Mouse (Mus musculus) limb, embryonic 14.5 days (tissue): Measurements from ENCODE around the gene Arhgap6. TPM values are rescaled to one million over a fixed set of nuclear protein-coding genes. Genes with fewer than 3 reads are reported as not detected.
A peak's percentile ranks its signal among the peaks of the same experiment; 100 is the strongest.

ENCODE experiments used
- ATAC-seq: fragments of 200-750 bp; cut with Nextera tagmentation; 2 replicates; pipeline ENCODE4 v1.8.0; 2017; ENCODE audit warnings: low read depth, moderate number of reproducible peaks, moderate TSS enrichment; ENCODE audit not compliant: low FRiP score
- DNase-seq: peaks from one replicate; pipeline ENCODE4 v3.0.0-alpha.2; 2015; ENCODE audit warnings: low spot score
- H3K27ac ChIP-seq: fragments of 300-500 bp; sonication (generic); replicated peaks from 2 replicates; pipeline ENCODE4 v1.5.1; 2014; ENCODE audit warnings: low read depth, mild to moderate bottlenecking, low read length, moderate library complexity, mixed read lengths
- H3K27me3 ChIP-seq: fragments of 300-500 bp; sonication (generic); 2 replicates; pipeline ENCODE4 v1.6.1; 2014; ENCODE audit warnings: low read length, mixed read lengths; ENCODE audit not compliant: control insufficient read depth, insufficient read depth
- H3K36me3 ChIP-seq: fragments of 300-500 bp; sonication (generic); 2 replicates; pipeline ENCODE4 v1.6.1; 2014; ENCODE audit warnings: mild to moderate bottlenecking, low read length, moderate library complexity, mixed read lengths; ENCODE audit not compliant: control insufficient read depth, insufficient read depth
- H3K4me1 ChIP-seq: fragments of 300-500 bp; sonication (generic); 2 replicates; pipeline ENCODE4 v1.6.1; 2014; ENCODE audit warnings: antibody characterized with exemption, low read length, mixed read lengths; ENCODE audit not compliant: control insufficient read depth, insufficient read depth
- H3K4me2 ChIP-seq: fragments of 300-500 bp; sonication (generic); replicated peaks from 2 replicates; pipeline ENCODE4 v1.6.1; 2014; ENCODE audit warnings: low read depth, mild to moderate bottlenecking, low read length, moderate library complexity; ENCODE audit not compliant: severe bottlenecking
- H3K4me3 ChIP-seq: fragments of 300-500 bp; sonication (generic); replicated peaks from 2 replicates; pipeline ENCODE4 v1.5.1; 2014; ENCODE audit warnings: low read length
- H3K9ac ChIP-seq: fragments of 300-500 bp; sonication (generic); 2 replicates; pipeline ENCODE4 v1.6.1; 2014; ENCODE audit warnings: mild to moderate bottlenecking, low read depth, low read length, moderate library complexity; ENCODE audit not compliant: severe bottlenecking
- H3K9me3 ChIP-seq: fragments of 300-500 bp; sonication (generic); 2 replicates; pipeline ENCODE4 v1.6.1; 2016; ENCODE audit warnings: low read length; ENCODE audit not compliant: control insufficient read depth
- POLR2A ChIP-seq: fragments of 200-500 bp; IDR thresholded peaks from 2 replicates; pipeline ENCODE4 v1.8.0; 2012; ENCODE audit warnings: inconsistent platforms, mild to moderate bottlenecking, moderate library complexity, borderline replicate concordance; ENCODE audit not compliant: insufficient read depth, insufficient read length; ENCODE audit errors: extremely low read depth
- WGBS: fragments of 180-500 bp; shearing (Covaris S2); extraction: QIAGEN DNeasy Blood & Tissue Kit; methylation state at CpG from one replicate; pipeline ENCODE4 v1.1.7; 2014; 5-methylcytosine and 5-hydroxymethylcytosine counted together
- polyA plus RNA-seq, 2 experiments: library from polyadenylated mRNA; depleted of rRNA in 1 of 2; stranded (reverse) in 1 of 2; unstranded in 1 of 2; fragments of >200 nt; fragmentation: Nextera tagmentation in 1 of 2; extraction: Ambion mirVana in 1 of 2; gene quantifications; 2 replicates each; pipeline versions ENCODE4 v1.2.1 to v1.2.3; 2012 to 2014

Arhgap6 gene
- polyA plus RNA-seq (2012; rRNA removed) (2.7 and 3.0 TPM in 2 replicates), polyA plus RNA-seq (2014; fragmentation: Nextera tagmentation; extraction: Ambion mirVana) (3.8 and 4.1 TPM in 2 replicates)

DNA sequence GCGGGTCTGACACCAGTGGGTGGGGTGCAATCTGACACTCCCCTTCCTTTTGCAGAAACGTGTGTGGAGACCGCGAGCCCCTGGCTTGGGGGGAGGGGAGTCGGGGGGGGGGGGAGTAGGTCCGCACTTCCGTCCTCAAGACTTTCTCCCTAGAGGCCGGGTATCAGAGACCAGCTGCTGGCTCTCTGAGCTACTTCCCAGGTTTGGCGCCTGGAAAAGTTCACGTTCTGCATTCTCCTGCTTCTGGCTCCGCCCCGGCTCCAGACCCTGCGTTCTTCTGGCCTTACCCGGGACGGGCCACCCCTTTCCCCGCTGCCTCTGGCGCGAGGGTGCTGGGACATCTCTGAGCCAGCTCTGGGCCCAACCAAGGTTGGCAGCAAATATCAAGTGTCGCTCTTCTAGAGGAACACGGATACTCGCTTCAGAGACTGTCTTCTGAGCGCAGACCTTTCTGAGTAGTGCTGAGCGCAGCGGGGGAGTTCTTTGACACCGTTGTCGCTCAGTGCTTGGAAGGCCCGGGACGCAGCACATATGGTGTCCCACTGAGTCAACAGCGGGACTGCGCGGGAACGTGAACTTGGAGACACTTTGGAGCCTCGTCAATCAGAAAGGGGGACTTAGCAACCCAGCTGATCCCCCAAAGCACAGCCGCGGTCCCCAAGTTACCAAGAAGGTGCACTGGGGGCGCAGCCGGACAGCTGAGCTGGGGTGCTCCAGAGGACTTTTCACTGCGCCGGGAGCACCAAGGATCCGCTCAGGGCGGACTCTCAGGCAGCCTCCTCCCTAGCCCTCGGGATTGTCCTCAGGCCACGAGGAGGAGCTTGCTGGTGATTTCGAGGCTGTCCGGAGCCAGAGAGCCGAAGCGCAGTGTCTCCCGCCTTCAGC is at the start of gene Arhgap6:
Gene Arhgap6, plus strand, starts transcription at position 126 of the 885 bp plus-strand sequence.
- DNase-seq = no peak
- Histone ChIP-seq H3K9ac (peak within 1 kb of the TSS; percentile 41), H3K4me2 (peak within 1 kb of the TSS; percentile 80), H3K27ac (no peak within 1 kb of the TSS), H3K4me1 (no peaks in the 10 kb centered on the region), H3K27me3 (peaks cover 20% of the 10 kb centered on the region; the same call in 1 of the 2 replicates), H3K4me3 (peak within 1 kb of the TSS; percentile 42), H3K9me3 (no peaks in the 10 kb centered on the region), H3K36me3 (no peaks in the 10 kb centered on the region)
- no peak for TF ChIP-seq POLR2A
- ATAC-seq = peak; percentile 71
- 18% methylated on average over 40 of the region's 48 CpGs for WGBS

DNA sequence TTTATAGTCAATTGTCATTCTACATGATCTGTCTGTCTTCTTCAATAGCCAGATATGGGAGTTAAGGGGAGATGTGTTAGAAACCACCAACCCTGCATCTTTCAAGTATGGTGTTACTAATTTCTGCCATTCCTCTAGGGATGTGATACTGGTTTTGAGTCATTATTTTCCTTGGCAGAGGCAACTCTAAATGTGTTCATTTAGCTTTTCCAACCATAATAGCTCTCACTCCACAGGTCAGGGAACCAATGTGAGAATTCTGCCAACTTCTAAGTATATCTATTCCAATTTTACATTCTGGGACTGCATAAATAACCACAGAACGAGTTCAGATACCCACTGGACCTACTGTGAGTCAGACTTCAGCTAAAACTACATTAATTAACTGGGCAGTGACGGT is 47.9 kb upstream of the Arhgap6 start:
- H3K9ac ChIP-seq = no peak overlapping the region
- no peaks in the 10 kb centered on the region for H3K27me3 ChIP-seq
- TF ChIP-seq POLR2A = no peak
- ATAC-seq (no peak), DNase-seq (no peak)
- no peaks in the 10 kb centered on the region for H3K4me1 ChIP-seq
- no peak overlapping the region for H3K27ac ChIP-seq
- no peak overlapping the region for H3K4me3 ChIP-seq
- no peaks in the 10 kb centered on the region for H3K9me3 ChIP-seq
- H3K36me3 ChIP-seq = no peaks in the 10 kb centered on the region
- 35% methylated on average over 2 of the region's 2 CpGs for WGBS
- H3K4me2 ChIP-seq = no peak overlapping the region

DNA sequence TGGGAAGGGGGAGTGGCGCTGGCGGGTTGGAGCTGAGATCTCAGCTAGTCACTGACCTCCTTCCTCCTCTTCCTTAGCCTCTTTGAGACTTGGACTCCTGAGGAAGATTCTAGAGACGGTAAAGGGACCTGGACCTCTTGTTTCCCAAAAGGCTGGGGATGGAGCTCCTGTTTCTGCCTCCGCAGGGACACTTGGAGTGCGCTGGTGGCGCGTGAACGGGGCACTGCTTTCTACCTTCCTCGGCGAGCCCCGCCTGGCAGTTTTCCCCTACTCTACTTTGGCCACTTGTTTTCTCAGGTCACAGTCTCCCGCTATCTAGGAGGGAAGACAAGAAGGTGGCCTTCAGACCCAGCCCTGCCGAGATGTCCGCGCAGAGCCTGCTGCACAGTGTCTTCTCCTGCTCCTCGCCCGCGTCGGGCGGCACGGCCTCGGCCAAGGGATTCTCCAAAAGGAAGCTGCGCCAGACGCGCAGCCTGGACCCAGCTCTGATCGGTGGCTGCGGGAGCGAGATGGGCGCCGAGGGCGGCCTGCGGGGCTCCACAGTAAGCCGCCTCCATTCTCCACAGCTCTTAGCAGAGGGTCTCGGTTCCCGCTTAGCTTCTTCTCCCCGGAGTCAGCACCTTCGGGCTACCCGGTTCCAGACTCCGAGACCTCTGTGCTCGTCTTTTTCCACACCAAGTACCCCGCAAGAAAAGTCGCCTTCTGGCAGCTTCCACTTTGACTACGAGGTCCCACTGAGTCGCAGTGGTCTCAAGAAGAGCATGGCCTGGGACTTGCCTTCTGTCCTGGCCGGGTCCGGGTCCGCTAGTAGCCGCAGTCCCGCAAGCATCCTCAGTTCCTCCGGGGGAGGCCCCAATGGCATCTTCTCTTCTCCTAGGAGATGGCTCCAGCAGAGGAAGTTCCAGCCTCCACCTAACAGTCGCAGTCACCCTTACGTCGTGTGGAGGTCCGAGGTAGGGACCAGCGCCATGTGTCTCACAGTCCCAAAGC is 1.3 kb downstream of the Arhgap6 start:
- no peak overlapping the region for H3K27ac ChIP-seq
- 24% methylated on average over 47 of the region's 55 CpGs for WGBS
- no peak for ATAC-seq
- no peaks in the 10 kb centered on the region for H3K4me1 ChIP-seq
- no peaks in the 10 kb centered on the region for H3K36me3 ChIP-seq
- DNase-seq = no peak
- H3K9me3 ChIP-seq = no peaks in the 10 kb centered on the region
- no peak for TF ChIP-seq POLR2A
- H3K9ac ChIP-seq = peak overlapping the region; percentile 41
- peak overlapping the region; percentile 42 for H3K4me3 ChIP-seq
- peak overlapping the region; percentile 80 for H3K4me2 ChIP-seq
- H3K27me3 ChIP-seq = peaks cover 20% of the 10 kb centered on the region; the same call in 1 of the 2 replicates

DNA sequence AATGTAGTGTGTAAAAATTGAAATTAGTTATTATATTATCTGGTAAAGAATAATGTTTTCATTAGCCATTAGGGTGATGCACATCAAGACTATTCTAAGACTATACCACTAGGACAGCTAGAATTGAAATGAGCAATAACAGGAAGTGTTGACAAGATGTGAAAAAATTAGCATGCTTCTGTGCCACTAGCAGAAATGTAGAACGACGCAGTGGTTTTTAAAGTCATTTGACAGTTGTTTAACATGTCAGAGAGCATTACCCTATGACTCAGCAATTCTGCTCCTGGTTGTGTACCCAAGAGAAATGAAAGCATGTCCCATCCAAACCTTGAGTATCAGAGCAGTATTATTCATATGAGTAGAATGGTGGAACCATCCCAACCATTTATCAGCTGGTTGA is 9.8 kb downstream of the Arhgap6 start:
- ATAC-seq (no peak), DNase-seq (no peak)
- H3K9ac ChIP-seq = no peak overlapping the region
- no peaks in the 10 kb centered on the region for H3K27me3 ChIP-seq
- H3K4me3 ChIP-seq = no peak overlapping the region
- H3K27ac ChIP-seq = no peak overlapping the region
- H3K4me1 ChIP-seq = no peaks in the 10 kb centered on the region
- no peak for TF ChIP-seq POLR2A
- no peaks in the 10 kb centered on the region for H3K36me3 ChIP-seq
- no peak overlapping the region for H3K4me2 ChIP-seq
- WGBS = 88% methylated on average over 2 of the region's 2 CpGs
- H3K9me3 ChIP-seq = no peaks in the 10 kb centered on the region
